Mouse (Mus musculus): ENCODE measurements around the gene Cxxc4.

- TF ChIP-seq CTCF (IDR thresholded peaks at IDR 0.05; ENCODE audit: low read depth) (no peak), EP300 (optimal IDR thresholded peaks at IDR 0.05) (no peak)
Measured at GRCm38 (mm10) chr3:134240718-134241025, 4.4 kb downstream of the Cxxc4 start.
